Mouse (Mus musculus) liver, embryonic 11.5 days (tissue): ENCODE results near the gene Vps33b. TPM values are rescaled to one million over a fixed set of nuclear protein-coding genes. Genes with fewer than 3 reads are reported as not detected.

ENCODE experiments used
- ATAC-seq: fragments of 200-750 bp; cut with Nextera tagmentation; replicated peaks from 2 replicates; pipeline ENCODE4 v1.8.0; 2017; ENCODE audit warnings: moderate number of reproducible peaks, mild to moderate bottlenecking, moderate TSS enrichment, moderate library complexity; ENCODE audit not compliant: low FRiP score
- DNase-seq: peaks from one replicate; pipeline ENCODE4 v3.0.0-alpha.2; 2017; ENCODE audit warnings: low spot score
- H3K27ac ChIP-seq: fragments of 300-500 bp; sonication (generic); 2 replicates; pipeline ENCODE4 v1.5.1; 2014; ENCODE audit warnings: mild to moderate bottlenecking, low read depth, low read length, control low read depth
- H3K27me3 ChIP-seq: fragments of 300-500 bp; sonication (generic); replicated peaks from 2 replicates; pipeline ENCODE4 v1.6.1; 2014; ENCODE audit warnings: low read length, mixed read lengths; ENCODE audit not compliant: control insufficient read depth, insufficient read depth
- H3K36me3 ChIP-seq: fragments of 300-500 bp; sonication (generic); 2 replicates; pipeline ENCODE4 v1.6.1; 2014; ENCODE audit warnings: mild to moderate bottlenecking, low read length, moderate library complexity, mixed read lengths; ENCODE audit not compliant: control insufficient read depth, insufficient read depth
- H3K4me1 ChIP-seq: fragments of 300-500 bp; sonication (generic); replicated peaks from 2 replicates; pipeline ENCODE4 v1.6.1; 2014; ENCODE audit warnings: low read length, mixed read lengths; ENCODE audit not compliant: control insufficient read depth, insufficient read depth
- H3K4me2 ChIP-seq: fragments of 300-500 bp; sonication (generic); 2 replicates; pipeline ENCODE4 v1.6.1; 2014; ENCODE audit warnings: mild to moderate bottlenecking, control low read depth, moderate library complexity
- H3K4me3 ChIP-seq: fragments of 300-500 bp; sonication (generic); 2 replicates; pipeline ENCODE4 v1.5.1; 2014; ENCODE audit warnings: low read depth, low read length, control low read depth
- H3K9ac ChIP-seq: fragments of 300-500 bp; sonication (generic); 2 replicates; pipeline ENCODE4 v1.6.1; 2014; ENCODE audit warnings: low read depth, low read length, control low read depth
- H3K9me3 ChIP-seq: fragments of 300-500 bp; sonication (generic); 2 replicates; pipeline ENCODE4 v1.6.1; 2016; ENCODE audit warnings: low read length, inconsistent platforms, mixed read lengths; ENCODE audit not compliant: control insufficient read depth
- WGBS: fragments of 180-500 bp; shearing (Covaris S2); extraction: QIAGEN DNeasy Blood & Tissue Kit; methylation state at CpG from one replicate; pipeline ENCODE4 v1.1.7; 2014; 5-methylcytosine and 5-hydroxymethylcytosine counted together
- polyA plus RNA-seq: library from polyadenylated mRNA; unstranded; fragments of >200 nt; fragmentation: Nextera tagmentation; extraction: Ambion mirVana; gene quantifications from 2 replicates; pipeline ENCODE4 v1.2.1, GENCODE M21; 2014

The Vps33b gene
- polyA plus RNA-seq, 1 experiment from 2014 or later = 24.4 TPM

GRCm38 (mm10) chr7:80296462-80296861 is 27.0 kb downstream of the Vps33b start:
- Histone ChIP-seq H3K4me3 (peak overlapping the region; percentile 98; the same call in 1 of the 2 replicates), H3K4me2 (peak overlapping the region; percentile 87), H3K4me1 (peaks cover 18% of the 10 kb centered on the region), H3K9ac (no peak overlapping the region), H3K36me3 (peaks cover 15% of the 10 kb centered on the region), H3K27ac (no peak overlapping the region), H3K27me3 (no peaks in the 10 kb centered on the region), H3K9me3 (no peaks in the 10 kb centered on the region)
- ATAC-seq (no peak), DNase-seq (no peak)
- WGBS = 88% methylated on average over 6 of the region's 6 CpGs

GRCm38 (mm10) chr7:80297041-80297440 is 27.6 kb downstream of the Vps33b start:
- Histone ChIP-seq H3K36me3 (peaks cover 20% of the 10 kb centered on the region), H3K4me3 (peak overlapping the region; percentile 1; the same call in 1 of the 2 replicates), H3K9me3 (no peaks in the 10 kb centered on the region), H3K4me2 (peak overlapping the region; percentile 87; the same call in 1 of the 2 replicates), H3K27ac (no peak overlapping the region), H3K9ac (no peak overlapping the region; the same call in 1 of the 2 replicates), H3K27me3 (no peaks in the 10 kb centered on the region), H3K4me1 (peaks cover 18% of the 10 kb centered on the region)
- DNase-seq (no peak), ATAC-seq (no peak)
- 86% methylated on average over 3 of the region's 3 CpGs for WGBS

GRCm38 (mm10) chr7:80298754-80299153 is 29.3 kb downstream of the Vps33b start:
- 89% methylated on average over 4 of the region's 4 CpGs for WGBS
- H3K27ac ChIP-seq = no peak overlapping the region
- no peak overlapping the region for H3K4me2 ChIP-seq
- ATAC-seq (no peak), DNase-seq (no peak)
- peaks cover 29% of the 10 kb centered on the region for H3K36me3 ChIP-seq
- no peaks in the 10 kb centered on the region for H3K9me3 ChIP-seq
- no peak overlapping the region for H3K4me3 ChIP-seq
- H3K4me1 ChIP-seq = peaks cover 18% of the 10 kb centered on the region
- no peaks in the 10 kb centered on the region for H3K27me3 ChIP-seq
- no peak overlapping the region for H3K9ac ChIP-seq

GRCm38 (mm10) chr7:80299568-80299967 is 30.1 kb downstream of the Vps33b start:
- 91% methylated on average over 3 of the region's 3 CpGs for WGBS
- H3K9me3 ChIP-seq = no peaks in the 10 kb centered on the region
- peaks cover 36% of the 10 kb centered on the region for H3K36me3 ChIP-seq
- H3K27me3 ChIP-seq = no peaks in the 10 kb centered on the region
- no peak overlapping the region for H3K4me3 ChIP-seq
- no peak overlapping the region for H3K4me2 ChIP-seq
- H3K27ac ChIP-seq = no peak overlapping the region
- no peak overlapping the region for H3K9ac ChIP-seq
- DNase-seq = no peak
- peaks cover 18% of the 10 kb centered on the region for H3K4me1 ChIP-seq
- ATAC-seq = no peak

- Histone ChIP-seq H3K36me3 (peaks cover 53% of the 10 kb centered on the region), H3K27ac (no peak overlapping the region), H3K27me3 (no peaks in the 10 kb centered on the region), H3K4me1 (peaks cover 8% of the 10 kb centered on the region), H3K4me3 (no peak overlapping the region), H3K9me3 (no peaks in the 10 kb centered on the region), H3K9ac (no peak overlapping the region), H3K4me2 (no peak overlapping the region)
- DNase-seq = no peak
- 92% methylated on average over 2 of the region's 2 CpGs for WGBS
- no peak for ATAC-seq
These were observed 32.1 kb downstream of the Vps33b start for GRCm38 (mm10) chr7:80301522-80301921.

- WGBS = 84% methylated on average over 3 of the region's 3 CpGs
- ATAC-seq (no peak), DNase-seq (no peak)
- no peak overlapping the region for H3K9ac ChIP-seq
- no peaks in the 10 kb centered on the region for H3K4me1 ChIP-seq
- no peaks in the 10 kb centered on the region for H3K9me3 ChIP-seq
- no peak overlapping the region for H3K27ac ChIP-seq
- no peak overlapping the region for H3K4me2 ChIP-seq
- H3K27me3 ChIP-seq = no peaks in the 10 kb centered on the region
- H3K36me3 ChIP-seq = peaks cover 78% of the 10 kb centered on the region
- no peak overlapping the region for H3K4me3 ChIP-seq
These were observed 38.3 kb downstream of the Vps33b start for GRCm38 (mm10) chr7:80307766-80308165.

GRCm38 (mm10) chr7:80310771-80311170 is 41.3 kb downstream of the Vps33b start:
- Histone ChIP-seq H3K36me3 (peaks cover 84% of the 10 kb centered on the region), H3K27ac (no peak overlapping the region), H3K4me1 (no peaks in the 10 kb centered on the region), H3K9me3 (no peaks in the 10 kb centered on the region), H3K4me3 (no peak overlapping the region), H3K9ac (no peak overlapping the region), H3K27me3 (no peaks in the 10 kb centered on the region), H3K4me2 (no peak overlapping the region)
- no peak for ATAC-seq
- 77% methylated on average over 7 of the region's 7 CpGs for WGBS
- no peak for DNase-seq

- DNase-seq (no peak), ATAC-seq (no peak)
- no peaks in the 10 kb centered on the region for H3K9me3 ChIP-seq
- H3K4me1 ChIP-seq = no peaks in the 10 kb centered on the region
- H3K9ac ChIP-seq = no peak overlapping the region
- no peak overlapping the region for H3K27ac ChIP-seq
- H3K4me3 ChIP-seq = no peak overlapping the region
- H3K36me3 ChIP-seq = peaks cover 58% of the 10 kb centered on the region
- 67% methylated on average over 2 of the region's 2 CpGs for WGBS
- H3K4me2 ChIP-seq = no peak overlapping the region
- no peaks in the 10 kb centered on the region for H3K27me3 ChIP-seq
These were observed 46.3 kb downstream of the Vps33b start for GRCm38 (mm10) chr7:80315733-80316132.

- H3K9ac ChIP-seq = no peak overlapping the region
- H3K4me3 ChIP-seq = no peak overlapping the region
- H3K4me1 ChIP-seq = no peaks in the 10 kb centered on the region; the same call in 1 of the 2 replicates
- no peak overlapping the region for H3K4me2 ChIP-seq
- H3K9me3 ChIP-seq = no peaks in the 10 kb centered on the region
- 79% methylated on average over 1 of the region's 1 CpGs for WGBS
- ATAC-seq (no peak), DNase-seq (no peak)
- no peaks in the 10 kb centered on the region for H3K27me3 ChIP-seq
- H3K36me3 ChIP-seq = peaks cover 46% of the 10 kb centered on the region
- H3K27ac ChIP-seq = no peak overlapping the region
These were observed 48.1 kb downstream of the Vps33b start for GRCm38 (mm10) chr7:80317439-80318115.
